Mouse (Mus musculus) gastrocnemius, postnatal 4 days (tissue): Measurements from ENCODE around the gene Brca1. TPM values are rescaled to one million over a fixed set of nuclear protein-coding genes. Genes with fewer than 3 reads are reported as not detected.
"Not testable (repeated sequence)": the region's sequence is repeated elsewhere in the genome, so short reads cannot be mapped to it uniquely, and the experiment has no call there.

Experiments used
- DNase-seq, 2 experiments: peaks; one replicate each; pipeline ENCODE4 v3.0.0; 2021 to 2022; ENCODE audit warnings: low spot score in 2 of 2, mixed read lengths in 2 of 2
- total RNA-seq, 2 experiments: library from RNA; stranded (reverse); gene quantifications; 2 replicates each; pipeline ENCODE4 v1.2.3; 2021

Brca1 gene
- total RNA-seq, 2 experiments from 2014 or later = 7.3 to 9.2 TPM

GRCm38 (mm10) chr11:101452093-101452774 lies 99.5 kb downstream of the Brca1 start:
- no peak for DNase-seq

DNA sequence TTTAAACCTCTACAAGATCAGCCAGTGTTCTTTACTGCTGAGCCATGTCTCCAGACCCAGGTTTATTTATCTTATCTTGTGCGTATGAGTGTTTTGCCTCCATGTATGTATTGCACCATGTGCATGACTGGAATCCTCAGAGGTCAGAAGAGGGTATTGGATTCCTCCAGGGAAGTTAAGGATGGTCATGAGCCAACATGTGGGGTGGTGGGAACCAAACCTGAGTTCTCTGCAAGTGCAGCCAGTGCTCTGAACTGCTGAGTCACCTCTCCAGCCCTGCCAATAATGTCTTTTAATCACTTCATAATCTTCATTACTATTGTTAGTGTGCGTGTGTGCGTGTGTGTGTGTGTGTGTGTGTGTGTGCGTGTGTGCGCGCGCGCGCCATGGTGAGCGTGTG lies 100.2 kb downstream of the Brca1 start:
- no peak for DNase-seq

DNA sequence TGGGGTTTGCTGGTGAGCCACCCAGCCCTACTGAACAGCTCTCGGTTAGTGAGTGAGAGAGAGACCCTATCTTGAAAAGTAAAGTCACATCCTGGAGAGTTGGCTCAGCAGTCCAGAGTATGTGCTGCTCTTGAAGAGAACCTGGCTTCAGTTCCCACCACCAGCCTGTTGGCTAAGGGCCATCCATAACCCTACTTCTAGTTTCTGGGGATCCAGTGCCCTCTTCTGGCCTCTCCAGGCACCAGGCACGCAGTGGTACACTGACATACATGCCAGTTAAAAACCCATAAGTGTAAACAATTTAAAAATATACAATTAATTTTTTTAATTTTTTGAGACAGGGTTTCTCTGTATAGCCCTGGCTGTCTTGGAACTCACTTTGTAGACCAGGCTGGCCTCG lies 101.4 kb downstream of the Brca1 start:
- no peak for DNase-seq

GRCm38 (mm10) chr11:101449596-101449995 lies 102.2 kb downstream of the Brca1 start:
- DNase-seq = not testable (repeated sequence)

GRCm38 (mm10) chr11:101448899-101449298 lies 102.9 kb downstream of the Brca1 start:
- DNase-seq = no peak

DNA sequence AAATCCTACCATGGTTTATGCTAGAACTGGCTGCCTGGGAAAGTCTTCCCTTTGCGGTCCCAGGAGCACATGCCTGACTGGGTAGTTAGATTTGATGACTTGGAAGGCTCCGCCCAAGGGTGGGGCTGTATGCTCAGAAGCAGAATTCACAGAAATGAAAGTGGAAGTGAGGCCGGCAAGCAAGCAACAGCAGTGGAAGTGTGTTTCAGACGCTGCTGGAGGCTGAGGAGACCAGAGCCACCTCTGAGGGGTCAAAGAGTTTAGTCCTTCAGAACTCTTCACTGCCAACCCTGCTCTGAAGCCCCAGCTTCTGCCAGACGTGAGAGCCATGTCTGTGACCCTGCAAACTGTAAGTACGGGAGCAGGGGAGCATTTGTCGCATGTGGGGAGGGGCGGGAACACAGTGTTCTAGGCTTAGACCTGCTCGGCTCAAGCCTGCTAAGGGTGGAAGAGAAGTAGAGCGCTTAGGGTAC lies 103.4 kb downstream of the Brca1 start, which contains the start of gene Ifi35:
Ifi35 (plus strand) TSS at position 134 of the 473 bp plus-strand sequence.
- DNase-seq = peak in 1 of 2 experiments; percentile 75

DNA sequence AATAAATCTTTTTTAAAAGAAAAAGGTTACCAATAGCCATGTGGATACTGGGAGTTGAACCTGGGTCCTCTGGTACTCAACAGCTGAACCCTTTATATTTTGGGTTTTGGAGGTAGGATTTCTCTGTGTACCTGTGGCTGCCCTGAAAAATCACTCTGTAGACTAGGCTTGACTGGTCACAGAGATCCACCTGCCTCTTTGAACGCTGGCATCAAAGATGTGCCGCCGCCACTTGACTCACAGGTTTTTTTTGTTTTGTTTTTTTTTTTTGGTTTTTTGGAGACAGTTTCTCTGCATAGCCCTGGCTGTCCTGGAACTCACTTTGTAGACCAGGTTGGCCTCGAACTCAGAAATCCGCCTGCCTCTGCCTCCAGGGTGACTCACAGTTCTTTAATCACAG lies 104.0 kb downstream of the Brca1 start:
- no peak for DNase-seq

DNA sequence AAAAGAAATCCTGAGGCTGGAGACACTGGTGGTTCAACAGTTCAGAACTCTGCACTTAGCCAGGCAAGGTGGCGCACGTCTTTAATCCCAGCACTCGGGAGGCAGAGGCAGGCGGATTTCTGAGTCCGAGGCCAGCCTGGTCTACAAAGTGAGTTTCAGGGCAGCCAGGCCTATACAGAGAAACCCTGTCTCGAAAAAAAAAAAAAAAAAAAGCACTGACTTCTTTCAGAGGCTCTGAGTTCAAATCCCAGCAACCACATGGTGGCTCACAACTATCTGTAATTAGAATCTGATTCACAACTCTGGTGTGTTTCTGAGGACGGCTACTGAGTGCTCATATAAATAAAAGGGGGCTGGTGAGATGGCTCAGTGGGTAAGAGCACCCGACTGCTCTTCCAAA lies 104.9 kb downstream of the Brca1 start:
- not testable (repeated sequence) for DNase-seq

DNA sequence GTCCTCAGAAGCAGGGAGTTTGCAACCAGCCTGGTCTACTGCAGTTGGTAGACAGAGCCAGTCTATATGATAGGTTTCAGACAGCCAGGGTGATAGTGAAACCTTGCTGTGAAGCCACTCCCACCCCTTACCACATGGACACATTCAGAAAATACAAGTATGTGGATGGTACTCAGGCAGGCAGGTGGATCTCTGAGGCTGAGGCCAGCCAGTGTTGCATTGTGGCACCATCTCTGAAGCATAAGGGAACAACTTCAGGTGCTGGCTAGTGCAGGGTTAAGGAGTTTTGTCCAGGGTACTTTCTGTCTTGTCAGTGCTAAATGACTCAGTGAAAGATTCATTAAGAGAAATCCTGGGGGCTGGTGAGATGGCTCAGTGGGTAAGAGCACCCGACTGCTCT lies 105.4 kb downstream of the Brca1 start:
- no peak for DNase-seq

DNA sequence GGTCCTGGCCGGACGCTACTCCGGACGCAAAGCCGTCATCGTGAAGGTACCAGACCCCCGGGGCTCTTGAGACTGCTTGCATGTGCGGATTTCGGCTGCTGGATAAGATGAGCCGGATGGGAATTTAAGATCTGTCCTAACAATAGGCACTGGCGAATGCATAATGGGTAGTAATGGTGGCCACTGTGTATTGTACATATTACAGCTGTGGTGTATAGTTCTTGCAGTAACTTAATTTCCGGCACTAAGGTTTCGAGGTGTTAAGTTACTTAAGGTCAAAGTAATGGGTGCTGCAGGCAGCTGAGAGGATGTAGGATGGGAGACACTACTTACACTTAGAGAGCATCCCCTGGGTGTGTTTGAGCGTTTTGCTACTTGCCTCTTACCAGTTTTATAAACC lies 109.0 kb downstream of the Brca1 start:
- DNase-seq = no peak

DNA sequence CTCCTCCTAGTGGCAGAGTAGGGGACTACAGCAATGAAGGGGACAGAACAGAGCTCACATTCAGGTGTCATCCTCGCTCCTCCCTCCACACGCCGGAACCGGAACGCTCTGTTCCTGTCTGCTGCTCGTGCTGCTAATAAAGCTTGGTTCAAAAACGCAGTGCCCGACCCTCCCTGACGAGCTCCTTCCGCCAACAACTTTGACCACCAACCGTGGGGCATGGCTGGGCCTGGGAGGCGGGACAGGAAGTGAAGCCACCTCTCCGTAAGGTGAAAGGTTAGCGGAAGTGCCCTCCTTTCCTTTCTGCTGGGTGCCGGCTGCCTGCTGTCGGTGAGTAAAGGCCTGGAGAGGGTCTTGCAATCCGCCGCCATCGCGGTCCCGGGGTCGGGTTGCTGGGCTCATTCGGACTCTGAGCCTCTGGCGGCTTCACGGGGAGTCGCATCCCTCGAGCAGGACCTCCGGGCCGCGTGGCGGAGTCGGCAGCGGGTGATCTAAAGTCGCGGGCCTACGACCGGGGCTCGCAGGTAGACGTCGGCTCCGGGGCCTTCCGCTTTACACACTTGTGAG lies 109.5 kb downstream of the Brca1 start, which contains the start of gene Rpl27:
Rpl27 (plus strand) TSS at position 172 of the 567 bp plus-strand sequence.
- DNase-seq = peak; percentile 87 to 94

DNA sequence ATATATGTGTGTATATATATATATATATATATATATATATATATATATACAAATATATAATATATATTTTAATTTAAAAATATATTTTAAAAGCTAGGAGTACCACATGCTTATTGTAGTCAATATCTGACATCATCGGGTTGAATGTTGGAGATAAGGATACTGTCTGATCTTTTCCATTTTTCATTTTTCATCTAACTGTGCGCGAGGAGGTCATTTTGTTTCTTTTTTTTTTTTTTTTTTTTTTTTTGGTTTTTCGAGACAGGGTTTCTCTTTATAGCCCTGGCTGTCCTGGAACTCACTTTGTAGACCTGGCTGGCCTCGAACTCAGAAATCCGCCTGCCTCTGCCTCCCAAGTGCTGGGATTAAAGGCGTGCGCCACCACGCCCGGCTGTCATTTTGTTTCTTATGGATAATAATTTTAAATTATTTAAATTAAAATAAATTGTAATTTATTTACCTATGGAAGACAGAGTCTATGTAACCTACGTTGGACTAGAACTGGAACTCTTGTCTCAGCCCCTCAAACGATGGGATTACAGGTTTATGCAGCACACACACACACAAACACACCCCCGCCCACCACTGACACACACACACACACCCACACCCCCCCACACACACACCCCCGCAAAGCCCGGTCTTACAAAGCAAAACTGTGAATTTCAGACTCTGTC lies 110.2 kb downstream of the Brca1 start:
- not testable (repeated sequence) for DNase-seq

Other genes starting within 250 kb of the Brca1 start
- gene Becn1, start 249.7 kb downstream of the Brca1 start, total RNA-seq = 10 to 100 TPM; 82.5 to 86.9 TPM
- 10 to 100 TPM; 62.6 to 84.7 TPM for gene Psme3, start 235.7 kb downstream of the Brca1 start, total RNA-seq
- 1 to 10 TPM; 2.8 to 3.0 TPM for gene Aoc2, start 226.9 kb downstream of the Brca1 start, total RNA-seq
- gene Aoc3, start 221.3 kb downstream of the Brca1 start, total RNA-seq = 10 to 100 TPM; 47.2 to 49.8 TPM
- gene G6pc, start 184.4 kb downstream of the Brca1 start, total RNA-seq = under 1 TPM in 1 of 2 experiments, not detected in 1; 0.47 TPM
- 10 to 100 TPM; 15.6 to 20.3 TPM for gene Aarsd1, start 134.3 kb downstream of the Brca1 start, total RNA-seq
- gene Gm27029, start 127.2 kb downstream of the Brca1 start, total RNA-seq = 1 to 10 TPM; 4.5 to 7.3 TPM
- gene Rundc1, start 126.9 kb downstream of the Brca1 start, total RNA-seq = 1 to 10 TPM; 8.6 to 9.5 TPM
- gene Ptges3l, start 126.6 kb downstream of the Brca1 start, total RNA-seq = 10 to 100 TPM; 56.2 to 80.9 TPM
- 10 to 100 TPM; 81.3 to 87.8 TPM for gene Rpl27, start 109.7 kb downstream of the Brca1 start, total RNA-seq
- gene Ifi35, start 103.5 kb downstream of the Brca1 start, total RNA-seq = 1 to 10 TPM; 8.0 to 8.9 TPM
- gene Rnd2, start 87.0 kb downstream of the Brca1 start, total RNA-seq = 1 to 10 TPM; 8.1 to 8.3 TPM
- gene Vat1, start 85.7 kb downstream of the Brca1 start, total RNA-seq = 10 to 100 TPM; 72.6 to 79.3 TPM
- gene Nbr1, start 194 bp upstream of the Brca1 start, total RNA-seq = 100 to 1,000 TPM in 1 of 2 experiments, 10 to 100 TPM in 1; 93.3 to 134 TPM
- 10 to 100 TPM in 1 of 2 experiments, 1 to 10 TPM in 1; 7.0 to 14.0 TPM for gene Tmem106a, start 30.3 kb upstream of the Brca1 start, total RNA-seq
- not detected for gene Gm11634, start 47.3 kb upstream of the Brca1 start, total RNA-seq
- gene Rdm1, start 75.2 kb upstream of the Brca1 start, total RNA-seq = 10 to 100 TPM; 15.4 to 18.4 TPM
- 10 to 100 TPM in 1 of 2 experiments, 1 to 10 TPM in 1; 7.1 to 10.0 TPM for gene Arl4d, start 113.6 kb upstream of the Brca1 start, total RNA-seq
- 10 to 100 TPM; 22.2 to 22.8 TPM for gene Dhx8, start 181.0 kb upstream of the Brca1 start, total RNA-seq
- 10 to 100 TPM; 11.3 to 15.9 TPM for gene Etv4, start 233.4 kb upstream of the Brca1 start, total RNA-seq